In genomic region chr2:91944170-91944950, GRCm38 (mm10) we compare ENCODE assay signal across 8 mouse cellular contexts. TPM values are rescaled to one million over a fixed set of nuclear protein-coding genes. Genes with fewer than 3 reads are reported as not detected.
DNase-seq lines count a peak whose midpoint lies in the region; ATAC-seq and TF ChIP-seq lines count a peak whose summit lies in the region.

No protein-coding gene starts in this region.

- H3K36me3 ChIP-seq in intestine, embryonic 15.5 days, result peaks cover 18% of the 10 kb centered on the region
- peaks cover 15% of the 10 kb centered on the region for H3K36me3 ChIP-seq in limb, embryonic 15.5 days
- H3K36me3 ChIP-seq in midbrain, embryonic 15.5 days (replicated peaks), result no peaks in the 10 kb centered on the region; the same call in 1 of the 2 replicates
- H3K36me3 ChIP-seq in spleen, adult 2 months (ENCODE audit: control insufficient read depth, insufficient read depth, low read length), result peaks cover 32% of the 10 kb centered on the region

- 43% methylated on average over 13 of the region's 13 CpGs for WGBS in intestine, embryonic 15.5 days
- WGBS in limb, embryonic 15.5 days, result 41% methylated on average over 13 of the region's 13 CpGs
- WGBS in midbrain, embryonic 15.5 days, result 46% methylated on average over 13 of the region's 13 CpGs
- 41% methylated on average over 13 of the region's 13 CpGs for WGBS in spleen, adult 2 months

- H3K4me1 ChIP-seq in cortical plate, adult 2 months (ENCODE audit: control insufficient read depth, insufficient read depth, low read length), result peaks cover 26% of the 10 kb centered on the region
- peaks cover 42% of the 10 kb centered on the region for H3K4me1 ChIP-seq in intestine, embryonic 15.5 days (replicated peaks)
- H3K4me1 ChIP-seq in limb, embryonic 15.5 days, result peaks cover 42% of the 10 kb centered on the region
- H3K4me1 ChIP-seq in midbrain, embryonic 15.5 days, result peaks cover 26% of the 10 kb centered on the region
- peaks cover 38% of the 10 kb centered on the region for H3K4me1 ChIP-seq in spleen, adult 2 months (ENCODE audit: control insufficient read depth, insufficient read depth, insufficient read length)

- no peaks in the 10 kb centered on the region for H3K27me3 ChIP-seq in intestine, embryonic 15.5 days (replicated peaks)
- no peaks in the 10 kb centered on the region for H3K27me3 ChIP-seq in limb, embryonic 15.5 days
- H3K27me3 ChIP-seq in midbrain, embryonic 15.5 days (replicated peaks), result 0 out of 2 replicates have a peak, but pooled peaks cover 2% of the 10 kb centered on the region
- H3K27me3 ChIP-seq in spleen, adult 2 months (ENCODE audit: control insufficient read depth, insufficient read depth, low read length), result no peaks in the 10 kb centered on the region

- peak; percentile 80 to 87 for DNase-seq in layer of hippocampus, adult 2 months (ENCODE audit: low spot score in 2 of 2)
- no peak for DNase-seq in layer of hippocampus, adult 9-11 months
- DNase-seq in gastrocnemius, postnatal 25 days, result peak; percentile 72
- DNase-seq in spleen, adult 2 months (ENCODE audit: low read depth in 1 of 2, low spot score in 2 of 2), result peak; percentile 47 to 77

- TF ChIP-seq CTCF in layer of hippocampus, adult 2 months (conservative IDR thresholded peaks at IDR 0.05), result peak; percentile 90
- TF ChIP-seq CTCF in cortical plate, adult 2 months (IDR thresholded peaks at IDR 0.05; ENCODE audit: extremely low read depth, insufficient read depth, low read length), result peak; percentile 95
- TF ChIP-seq CTCF in spleen, adult 2 months (IDR thresholded peaks at IDR 0.05; ENCODE audit: extremely low read depth, insufficient read depth, insufficient read length, insufficient replicate concordance), result peak; percentile 89

- H3K9me3 ChIP-seq in intestine, embryonic 15.5 days, result no peaks in the 10 kb centered on the region
- no peaks in the 10 kb centered on the region for H3K9me3 ChIP-seq in limb, embryonic 15.5 days
- H3K9me3 ChIP-seq in midbrain, embryonic 15.5 days, result no peaks in the 10 kb centered on the region

- H3K4me3 ChIP-seq in layer of hippocampus, adult 2 months, result peak overlapping the region; percentile 12; the same call in 1 of the 2 replicates
- no peak overlapping the region for H3K4me3 ChIP-seq in cortical plate, adult 2 months (ENCODE audit: insufficient read depth, low read length)
- no peak overlapping the region for H3K4me3 ChIP-seq in intestine, embryonic 15.5 days (replicated peaks)
- H3K4me3 ChIP-seq in limb, embryonic 15.5 days, result no peak overlapping the region
- no peak overlapping the region for H3K4me3 ChIP-seq in midbrain, embryonic 15.5 days
- no peak overlapping the region for H3K4me3 ChIP-seq in spleen, adult 2 months (ENCODE audit: extremely low read depth, insufficient read depth, insufficient read length)

- no peak for TF ChIP-seq POLR2A in cortical plate, adult 2 months (IDR thresholded peaks at IDR 0.05; ENCODE audit: extremely low read depth, insufficient read depth, low read length)
- no peak for TF ChIP-seq POLR2A in spleen, adult 2 months (IDR thresholded peaks at IDR 0.05; ENCODE audit: low read depth, low read length)

- peak overlapping the region; percentile 5; the same call in 1 of the 2 replicates for H3K9ac ChIP-seq in intestine, embryonic 15.5 days
- H3K9ac ChIP-seq in limb, embryonic 15.5 days, result no peak overlapping the region
- no peak overlapping the region for H3K9ac ChIP-seq in midbrain, embryonic 15.5 days

- H3K4me2 ChIP-seq in intestine, embryonic 15.5 days (replicated peaks), result no peak overlapping the region
- no peak overlapping the region for H3K4me2 ChIP-seq in limb, embryonic 15.5 days
- H3K4me2 ChIP-seq in midbrain, embryonic 15.5 days, result no peak overlapping the region

- peak overlapping the region; percentile 93; the same call in 1 of the 2 replicates for H3K27ac ChIP-seq in layer of hippocampus, adult 2 months
- H3K27ac ChIP-seq in cortical plate, adult 2 months (ENCODE audit: insufficient read depth, low read length), result no peak overlapping the region
- no peak overlapping the region for H3K27ac ChIP-seq in intestine, embryonic 15.5 days
- peak overlapping the region; percentile 47; the same call in 1 of the 2 replicates for H3K27ac ChIP-seq in limb, embryonic 15.5 days
- no peak overlapping the region for H3K27ac ChIP-seq in midbrain, embryonic 15.5 days
- no peak overlapping the region for H3K27ac ChIP-seq in spleen, adult 2 months (ENCODE audit: insufficient read depth, low read length)

- peak; percentile 60 for ATAC-seq in intestine, embryonic 15.5 days
- ATAC-seq in limb, embryonic 15.5 days (ENCODE audit: insufficient number of reproducible peaks, low FRiP score, low TSS enrichment, low read depth), result peak; percentile 36; the same call in 1 of the 2 replicates
- peak; percentile 68 for ATAC-seq in midbrain, embryonic 15.5 days (replicated peaks)

RNA-seq across cellular contexts. Expression of gene Gm9821, which starts 1.1 kb away (rescaled TPM):
- not detected for total RNA-seq in layer of hippocampus, adult 2 months (2021)
- not detected in 2 replicates for polyA plus RNA-seq in cortical plate, adult 2 months (2012; rRNA removed)
- not detected for total RNA-seq in gastrocnemius, postnatal 25 days (2021)
- polyA plus RNA-seq in intestine, embryonic 15.5 days (2015; fragmentation: Nextera tagmentation; extraction: Ambion mirVana), result 0.44 and 0.73 TPM in 2 replicates
- polyA plus RNA-seq in limb, embryonic 15.5 days (2015; fragmentation: Nextera tagmentation; extraction: Ambion mirVana), result 0.45 TPM in 2 replicates
- polyA plus RNA-seq in midbrain, embryonic 15.5 days (2015; fragmentation: Nextera tagmentation; extraction: Ambion mirVana), result 0.20 and 0.31 TPM in 2 replicates
- not detected in 2 replicates for polyA plus RNA-seq in spleen, adult 2 months (2012; rRNA removed)

RNA-seq across cellular contexts. Expression of gene Mdk, which starts 12.3 kb away (rescaled TPM):
- total RNA-seq in layer of hippocampus, adult 2 months (2021), result 10 to 100 TPM; 25.3 to 31.9 TPM
- polyA plus RNA-seq in cortical plate, adult 2 months (2012; rRNA removed), result 38.2 and 38.5 TPM in 2 replicates
- total RNA-seq in gastrocnemius, postnatal 25 days (2021), result 1 to 10 TPM; 3.3 to 3.4 TPM
- polyA plus RNA-seq in intestine, embryonic 15.5 days (2015; fragmentation: Nextera tagmentation; extraction: Ambion mirVana), result 534 and 652 TPM in 2 replicates
- 899 and 1,046 TPM in 2 replicates for polyA plus RNA-seq in limb, embryonic 15.5 days (2015; fragmentation: Nextera tagmentation; extraction: Ambion mirVana)
- polyA plus RNA-seq in midbrain, embryonic 15.5 days (2015; fragmentation: Nextera tagmentation; extraction: Ambion mirVana), result 132 and 158 TPM in 2 replicates
- polyA plus RNA-seq in spleen, adult 2 months (2012; rRNA removed), result 2.7 and 3.1 TPM in 2 replicates

RNA-seq across cellular contexts. Expression of gene Chrm4, which starts 17.3 kb away (rescaled TPM):
- total RNA-seq in layer of hippocampus, adult 2 months (2021), result 10 to 100 TPM; 22.1 to 26.0 TPM
- 32.9 and 45.0 TPM in 2 replicates for polyA plus RNA-seq in cortical plate, adult 2 months (2012; rRNA removed)
- not detected for total RNA-seq in gastrocnemius, postnatal 25 days (2021)
- 0.23 and 0.25 TPM in 2 replicates for polyA plus RNA-seq in intestine, embryonic 15.5 days (2015; fragmentation: Nextera tagmentation; extraction: Ambion mirVana)
- 0.20 and 0.29 TPM in 2 replicates for polyA plus RNA-seq in limb, embryonic 15.5 days (2015; fragmentation: Nextera tagmentation; extraction: Ambion mirVana)
- 0.57 and 0.66 TPM in 2 replicates for polyA plus RNA-seq in midbrain, embryonic 15.5 days (2015; fragmentation: Nextera tagmentation; extraction: Ambion mirVana)
- polyA plus RNA-seq in spleen, adult 2 months (2012; rRNA removed), result 0.39 and 0.45 TPM in 2 replicates

RNA-seq across cellular contexts. Expression of gene Dgkz, which starts 31.3 kb away (rescaled TPM):
- 100 to 1,000 TPM; 513 to 526 TPM for total RNA-seq in layer of hippocampus, adult 2 months (2021)
- 550 and 668 TPM in 2 replicates for polyA plus RNA-seq in cortical plate, adult 2 months (2012; rRNA removed)
- total RNA-seq in gastrocnemius, postnatal 25 days (2021), result 10 to 100 TPM; 32.3 to 34.8 TPM
- polyA plus RNA-seq in intestine, embryonic 15.5 days (2015; fragmentation: Nextera tagmentation; extraction: Ambion mirVana), result 60.3 and 76.1 TPM in 2 replicates
- polyA plus RNA-seq in limb, embryonic 15.5 days (2015; fragmentation: Nextera tagmentation; extraction: Ambion mirVana), result 30.9 and 35.9 TPM in 2 replicates
- 32.2 and 36.1 TPM in 2 replicates for polyA plus RNA-seq in midbrain, embryonic 15.5 days (2015; fragmentation: Nextera tagmentation; extraction: Ambion mirVana)
- polyA plus RNA-seq in spleen, adult 2 months (2012; rRNA removed), result 279 and 335 TPM in 2 replicates

Comparison
In these comparisons a context has a peak if more than half of its experiments do, and no peak if none do; other contexts are left out.
1. H3K27ac ChIP-seq: peak in layer of hippocampus, adult 2 months (single experiment) and limb, embryonic 15.5 days (single experiment); none in cortical plate, adult 2 months (single experiment), intestine, embryonic 15.5 days (single experiment), midbrain, embryonic 15.5 days (single experiment) and spleen, adult 2 months (single experiment).
2. RNA of gene Chrm4, which starts 17.3 kb away (polyA plus RNA-seq): 32.9 to 45.0 TPM in cortical plate, adult 2 months; 0.57 to 0.66 TPM in midbrain, embryonic 15.5 days, 0.39 to 0.45 TPM in spleen, adult 2 months, 0.20 to 0.29 TPM in limb, embryonic 15.5 days and 0.23 to 0.25 TPM in intestine, embryonic 15.5 days; every median in the first group is over 10 times any median in the second.
3. Peak in every context shown above with its lines, with median percentiles within 50 percentile points of each other: CTCF ChIP-seq and ATAC-seq.